Mouse (Mus musculus) intestine, embryonic 16.5 days (tissue): ENCODE measurements at regions not wholly inside any gene's neighbourhood (a gene's known extent, or its start where the extent isn't known, plus 50 kb on each side); places are given as distances from the start of the nearest gene placed in this dataset.

ENCODE experiments used
- ATAC-seq: fragments of 200-750 bp; cut with Nextera tagmentation; 2 replicates; pipeline ENCODE4 v1.8.0; 2017; ENCODE audit warnings: moderate TSS enrichment, moderate library complexity
- H3K27ac ChIP-seq: fragments of 300-500 bp; sonication (generic); 2 replicates; pipeline ENCODE4 v1.5.1; 2014; ENCODE audit warnings: mild to moderate bottlenecking, low read length
- H3K27me3 ChIP-seq: fragments of 300-500 bp; sonication (generic); replicated peaks from 2 replicates; pipeline ENCODE4 v1.6.1; 2014; ENCODE audit warnings: low read length, control low read depth, mixed read lengths; ENCODE audit not compliant: control insufficient read depth, insufficient read depth
- H3K36me3 ChIP-seq: fragments of 300-500 bp; sonication (generic); 2 replicates; pipeline ENCODE4 v1.6.1; 2014; ENCODE audit warnings: low read length, control low read depth; ENCODE audit not compliant: control insufficient read depth, insufficient read depth
- H3K4me1 ChIP-seq: fragments of 300-500 bp; sonication (generic); 2 replicates; pipeline ENCODE4 v1.6.1; 2014; ENCODE audit warnings: low read length, control low read depth, mixed read lengths; ENCODE audit not compliant: control insufficient read depth, insufficient read depth
- H3K4me2 ChIP-seq: fragments of 300-500 bp; sonication (generic); 2 replicates; pipeline ENCODE4 v1.6.1; 2014; ENCODE audit warnings: low read depth, low read length, control low read depth
- H3K4me3 ChIP-seq: fragments of 300-500 bp; sonication (generic); 2 replicates; pipeline ENCODE4 v1.5.1; 2014; ENCODE audit warnings: mild to moderate bottlenecking, low read length
- H3K9ac ChIP-seq: fragments of 300-500 bp; sonication (generic); 2 replicates; pipeline ENCODE4 v1.6.1; 2014; ENCODE audit warnings: low read depth, low read length
- H3K9me3 ChIP-seq: fragments of 300-500 bp; sonication (generic); 2 replicates; pipeline ENCODE4 v1.6.1; 2016; ENCODE audit warnings: low read length, control low read depth; ENCODE audit not compliant: control insufficient read depth
- WGBS: fragments of 180-500 bp; shearing (Covaris S2); extraction: QIAGEN DNeasy Blood & Tissue Kit; methylation state at CpG from one replicate; pipeline ENCODE4 v1.1.7; 2014; 5-methylcytosine and 5-hydroxymethylcytosine counted together

- H3K4me3 ChIP-seq, result no peak overlapping the region
- no peak overlapping the region for H3K27ac ChIP-seq
- ATAC-seq, result no peak
- no peaks in the 10 kb centered on the region for H3K27me3 ChIP-seq
- H3K9ac ChIP-seq, result no peak overlapping the region
- H3K4me1 ChIP-seq, result no peaks in the 10 kb centered on the region
- H3K4me2 ChIP-seq, result no peak overlapping the region
- H3K9me3 ChIP-seq, result no peaks in the 10 kb centered on the region
- H3K36me3 ChIP-seq, result no peaks in the 10 kb centered on the region
Measured at GRCm38 (mm10) chr2:137950931-137951330, 305.4 kb upstream of the Btbd3 start.

GRCm38 (mm10) chr2:137942753-137943152 is 313.6 kb upstream of the Btbd3 start:
- Histone ChIP-seq H3K4me3 (no peak overlapping the region), H3K4me2 (no peak overlapping the region), H3K9ac (no peak overlapping the region), H3K27me3 (no peaks in the 10 kb centered on the region), H3K27ac (no peak overlapping the region), H3K9me3 (no peaks in the 10 kb centered on the region), H3K36me3 (no peaks in the 10 kb centered on the region), H3K4me1 (0 out of 2 replicates have a peak, but pooled peaks cover 3% of the 10 kb centered on the region)
- WGBS, result 7% methylated on average over 7 of the region's 7 CpGs
- ATAC-seq, result no peak

GRCm38 (mm10) chr2:137939591-137939990 is 316.8 kb upstream of the Btbd3 start:
- Histone ChIP-seq H3K27ac (no peak overlapping the region), H3K4me3 (no peak overlapping the region), H3K27me3 (no peaks in the 10 kb centered on the region), H3K4me2 (no peak overlapping the region), H3K36me3 (no peaks in the 10 kb centered on the region), H3K9ac (no peak overlapping the region), H3K4me1 (0 out of 2 replicates have a peak, but pooled peaks cover 3% of the 10 kb centered on the region), H3K9me3 (no peaks in the 10 kb centered on the region)
- no peak for ATAC-seq
- 80% methylated on average over 3 of the region's 3 CpGs for WGBS

- H3K27ac ChIP-seq, result no peak overlapping the region
Measured at GRCm38 (mm10) chr2:137938831-137939480, 317.4 kb upstream of the Btbd3 start.

GRCm38 (mm10) chr2:137936613-137937012 is 319.8 kb upstream of the Btbd3 start:
- Histone ChIP-seq H3K27me3 (no peaks in the 10 kb centered on the region), H3K9me3 (no peaks in the 10 kb centered on the region), H3K4me2 (no peak overlapping the region), H3K4me1 (no peaks in the 10 kb centered on the region), H3K36me3 (no peaks in the 10 kb centered on the region), H3K9ac (no peak overlapping the region), H3K27ac (no peak overlapping the region), H3K4me3 (no peak overlapping the region)
- 62% methylated on average over 2 of the region's 2 CpGs for WGBS
- no peak for ATAC-seq

More at GRCm38 (mm10) chr2:137938831-137939480, 317.4 kb upstream of the Btbd3 start:
- Histone ChIP-seq H3K36me3 (no peaks in the 10 kb centered on the region), H3K9ac (no peak overlapping the region), H3K4me3 (no peak overlapping the region), H3K4me2 (no peak overlapping the region), H3K27me3 (no peaks in the 10 kb centered on the region), H3K9me3 (no peaks in the 10 kb centered on the region), H3K4me1 (0 out of 2 replicates have a peak, but pooled peaks cover 3% of the 10 kb centered on the region)
- no peak for ATAC-seq
- WGBS, result 57% methylated on average over 7 of the region's 7 CpGs

- H3K9me3 ChIP-seq, result no peaks in the 10 kb centered on the region
- no peak for ATAC-seq
- no peak overlapping the region for H3K4me3 ChIP-seq
- no peak overlapping the region for H3K4me2 ChIP-seq
- no peaks in the 10 kb centered on the region for H3K36me3 ChIP-seq
- H3K9ac ChIP-seq, result no peak overlapping the region
- H3K4me1 ChIP-seq, result no peaks in the 10 kb centered on the region
- 87% methylated on average over 2 of the region's 2 CpGs for WGBS
- H3K27ac ChIP-seq, result no peak overlapping the region
- H3K27me3 ChIP-seq, result no peaks in the 10 kb centered on the region
Measured at GRCm38 (mm10) chr2:137932931-137933330, 323.4 kb upstream of the Btbd3 start.

GRCm38 (mm10) chr2:137932488-137932887 is 323.9 kb upstream of the Btbd3 start:
- Histone ChIP-seq H3K9ac (no peak overlapping the region), H3K27me3 (no peaks in the 10 kb centered on the region), H3K4me2 (no peak overlapping the region), H3K9me3 (no peaks in the 10 kb centered on the region), H3K4me1 (no peaks in the 10 kb centered on the region), H3K4me3 (no peak overlapping the region), H3K27ac (no peak overlapping the region), H3K36me3 (no peaks in the 10 kb centered on the region)
- ATAC-seq, result no peak
- 78% methylated on average over 4 of the region's 4 CpGs for WGBS

- no peaks in the 10 kb centered on the region for H3K4me1 ChIP-seq
- 70% methylated on average over 5 of the region's 5 CpGs for WGBS
- H3K36me3 ChIP-seq, result no peaks in the 10 kb centered on the region
- no peak for ATAC-seq
- H3K27me3 ChIP-seq, result no peaks in the 10 kb centered on the region
- H3K9ac ChIP-seq, result no peak overlapping the region
- no peak overlapping the region for H3K4me3 ChIP-seq
- no peaks in the 10 kb centered on the region for H3K9me3 ChIP-seq
- no peak overlapping the region for H3K27ac ChIP-seq
- no peak overlapping the region for H3K4me2 ChIP-seq
Measured at GRCm38 (mm10) chr2:137925488-137925887, 330.9 kb upstream of the Btbd3 start.

GRCm38 (mm10) chr2:137924576-137924975 is 331.8 kb upstream of the Btbd3 start:
- Histone ChIP-seq H3K36me3 (no peaks in the 10 kb centered on the region), H3K4me2 (no peak overlapping the region), H3K9ac (no peak overlapping the region), H3K4me1 (no peaks in the 10 kb centered on the region), H3K9me3 (no peaks in the 10 kb centered on the region), H3K4me3 (no peak overlapping the region), H3K27ac (no peak overlapping the region), H3K27me3 (no peaks in the 10 kb centered on the region)
- no peak for ATAC-seq
- WGBS, result 73% methylated on average over 2 of the region's 2 CpGs

GRCm38 (mm10) chr2:137898425-137898824 is 357.9 kb upstream of the Btbd3 start:
- Histone ChIP-seq H3K27ac (no peak overlapping the region), H3K9ac (no peak overlapping the region), H3K9me3 (no peaks in the 10 kb centered on the region), H3K4me1 (no peaks in the 10 kb centered on the region), H3K4me3 (no peak overlapping the region), H3K27me3 (no peaks in the 10 kb centered on the region), H3K36me3 (no peaks in the 10 kb centered on the region), H3K4me2 (no peak overlapping the region)
- no peak for ATAC-seq
